Mouse (Mus musculus) G1E-ER4 (cell line): ENCODE measurements around the gene Ccdc136. TPM values are rescaled to one million over a fixed set of nuclear protein-coding genes. Genes with fewer than 3 reads are reported as not detected.

Source experiments
- GATA1 ChIP-seq: IDR thresholded peaks from one replicate; pipeline ENCODE4 v1.8.0; 2012; ENCODE audit warnings: low read length, inconsistent platforms
- polyA plus RNA-seq: library from polyadenylated mRNA; stranded (reverse); fragments of >175 nt; gene quantifications from 2 replicates; pipeline ENCODE4 v1.2.3, GENCODE M21; 2012

The Ccdc136 gene
- polyA plus RNA-seq, 1 experiment: not detected

DNA sequence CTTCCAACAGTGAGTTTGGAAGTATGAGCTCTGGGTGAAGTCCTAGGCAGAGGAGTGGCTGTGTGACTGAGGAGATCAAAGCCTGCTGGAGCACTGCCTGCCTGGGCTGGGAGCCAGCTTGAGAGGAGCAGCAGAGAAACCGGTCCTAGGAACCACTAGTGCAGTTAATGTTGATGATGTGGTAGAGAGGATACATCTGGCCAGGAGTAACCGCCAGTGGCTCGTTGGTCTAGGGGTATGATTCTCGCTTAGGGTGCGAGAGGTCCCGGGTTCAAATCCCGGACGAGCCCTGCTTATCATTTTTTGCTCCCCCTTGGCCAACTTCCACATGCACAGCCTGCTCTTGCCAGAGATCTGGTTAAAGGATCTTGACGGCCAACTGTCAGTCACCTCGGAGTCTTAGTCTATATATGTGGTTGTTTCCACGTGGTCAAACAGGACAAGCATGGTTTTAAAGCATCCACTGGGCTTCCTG, 7.5 kb upstream of the Ccdc136 start:
- no peak for TF ChIP-seq GATA1

DNA sequence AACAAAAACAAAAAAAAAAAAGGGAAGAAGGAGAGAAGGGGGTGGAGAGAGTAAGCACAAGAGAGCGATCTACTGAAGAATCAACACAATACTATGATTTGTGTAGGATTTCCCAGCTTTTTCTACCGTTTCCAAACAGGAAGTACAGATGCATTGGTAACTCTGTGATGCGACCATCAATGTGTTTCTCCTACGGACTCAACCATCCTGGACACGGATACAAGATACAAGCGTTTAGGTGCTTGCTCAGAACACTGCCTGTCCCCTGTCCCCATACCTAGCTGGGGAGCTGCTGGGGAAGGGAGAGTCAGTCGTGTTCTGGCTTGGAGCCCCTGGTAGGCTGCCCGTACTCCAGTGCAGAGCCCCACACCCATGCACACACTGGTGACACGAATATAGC, 6.7 kb upstream of the Ccdc136 start:
- TF ChIP-seq GATA1: no peak

DNA sequence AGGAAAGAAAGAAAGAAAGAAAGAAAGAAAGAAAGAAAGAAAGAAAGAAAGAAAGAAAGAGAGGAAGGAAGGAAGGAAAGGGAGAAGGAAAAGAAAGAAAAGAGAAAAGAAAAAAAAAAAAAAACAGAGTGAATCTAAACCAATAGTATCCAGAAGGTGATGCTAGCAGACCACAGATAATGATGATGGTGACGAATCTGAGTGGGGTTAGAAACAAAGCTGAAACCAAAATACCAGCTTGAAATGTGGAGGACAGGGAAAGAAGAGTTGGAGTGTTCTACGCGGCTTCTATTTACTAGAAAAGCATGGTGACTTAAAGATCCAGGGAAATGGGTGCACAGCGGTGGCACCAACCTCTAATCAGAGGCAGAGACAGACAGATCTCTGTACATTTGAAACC, 4.3 kb upstream of the Ccdc136 start:
- no peak for TF ChIP-seq GATA1

DNA sequence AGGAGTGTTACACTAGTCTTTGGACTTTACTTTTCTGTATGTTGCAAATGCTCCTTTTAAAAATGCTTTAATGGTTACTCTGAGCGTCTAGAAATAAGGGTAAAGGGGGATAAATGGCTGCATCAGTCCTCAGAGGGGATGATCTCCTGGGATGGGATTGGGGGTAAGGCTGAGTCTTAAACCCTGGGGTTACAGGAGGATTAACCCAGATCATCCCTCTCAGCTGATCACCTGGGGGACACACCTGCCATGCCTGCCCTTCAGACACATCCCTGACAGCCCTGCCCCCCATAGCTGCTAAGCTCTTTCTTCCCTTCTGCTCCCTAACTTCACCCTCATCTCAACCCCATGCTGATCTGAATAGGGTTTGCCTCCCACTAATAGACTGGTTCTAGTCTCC, 1.8 kb upstream of the Ccdc136 start:
- no peak for TF ChIP-seq GATA1

DNA sequence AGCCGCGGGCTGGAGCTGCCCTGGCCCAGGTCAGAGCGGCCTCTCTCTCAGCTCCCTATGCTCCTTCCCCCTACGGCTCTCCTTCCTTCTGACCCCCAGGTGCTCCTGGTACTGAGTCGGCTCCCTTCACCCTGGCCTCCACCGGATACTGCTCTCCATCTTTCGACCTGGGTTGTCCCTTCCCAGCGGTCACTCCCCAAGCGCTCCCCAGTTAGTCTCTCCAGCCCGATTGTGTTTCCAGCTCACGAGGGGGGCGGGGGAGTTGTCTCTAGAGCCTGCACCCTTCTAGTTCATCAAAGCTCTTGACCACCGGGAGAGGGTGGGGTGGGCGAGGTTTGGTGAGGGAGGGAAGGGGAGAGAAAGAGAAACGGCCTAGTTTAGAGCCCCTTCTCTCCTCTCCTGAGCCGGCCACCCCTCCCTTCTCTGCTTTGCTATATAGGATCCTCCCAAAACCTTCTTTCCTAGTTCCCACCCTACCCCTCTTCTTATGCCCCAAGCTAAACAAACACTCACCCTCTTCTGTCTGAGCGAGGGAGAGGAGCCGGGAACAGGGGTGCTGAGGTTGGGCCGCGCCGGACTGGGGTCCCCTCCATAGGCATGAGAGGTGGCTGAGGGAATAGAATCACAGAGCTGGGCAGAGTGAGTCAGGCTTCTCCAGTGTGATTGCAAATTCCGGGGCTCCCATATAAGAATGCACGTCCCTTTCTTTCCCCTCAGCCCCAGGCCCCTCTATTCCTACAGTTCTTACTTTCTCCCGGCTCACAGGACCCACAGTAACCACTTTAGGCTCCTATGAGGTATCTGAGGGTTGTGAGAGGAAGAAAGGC, 818 bp downstream of the Ccdc136 start:
- no peak for TF ChIP-seq GATA1

DNA sequence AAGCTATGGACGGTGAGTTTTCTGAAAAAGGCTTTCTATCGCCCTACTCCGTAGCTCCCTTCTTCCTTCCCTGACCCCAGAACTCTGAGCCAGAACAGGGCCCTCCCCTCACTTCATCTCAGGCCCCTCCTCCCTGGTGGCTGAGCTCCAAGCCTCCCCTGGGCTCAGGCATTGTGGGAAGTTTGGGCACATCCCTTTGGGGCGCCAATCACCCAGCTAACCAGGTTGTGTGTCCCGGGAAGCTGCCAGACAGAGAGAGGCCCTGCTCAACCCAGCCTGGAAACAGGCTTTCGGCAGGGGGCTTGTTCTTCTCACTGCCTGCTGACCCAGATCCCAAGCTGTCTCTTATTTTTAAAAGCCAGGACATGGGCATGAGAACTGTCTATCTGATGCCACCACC, 1.5 kb downstream of the Ccdc136 start:
- no peak for TF ChIP-seq GATA1

DNA sequence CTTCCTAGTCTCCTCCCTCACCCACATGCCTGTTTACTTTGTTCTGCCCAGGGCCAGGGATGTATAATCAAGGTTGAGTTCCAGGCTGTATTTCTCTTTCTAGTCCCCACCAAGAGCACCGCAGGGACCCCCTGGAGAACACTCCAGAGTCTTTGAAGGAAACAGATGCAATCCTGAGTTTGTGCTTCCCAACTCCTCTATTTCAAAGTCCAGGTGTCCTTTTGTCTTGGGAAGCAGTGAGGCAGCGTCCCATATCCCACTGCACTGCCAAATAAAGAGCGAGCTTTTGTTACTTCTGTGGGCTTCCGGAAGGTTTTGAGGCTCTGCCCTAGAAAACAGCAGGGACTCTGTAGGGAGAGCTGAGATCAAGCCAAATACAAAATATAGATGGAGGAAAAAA, 3.7 kb downstream of the Ccdc136 start:
- no peak for TF ChIP-seq GATA1

DNA sequence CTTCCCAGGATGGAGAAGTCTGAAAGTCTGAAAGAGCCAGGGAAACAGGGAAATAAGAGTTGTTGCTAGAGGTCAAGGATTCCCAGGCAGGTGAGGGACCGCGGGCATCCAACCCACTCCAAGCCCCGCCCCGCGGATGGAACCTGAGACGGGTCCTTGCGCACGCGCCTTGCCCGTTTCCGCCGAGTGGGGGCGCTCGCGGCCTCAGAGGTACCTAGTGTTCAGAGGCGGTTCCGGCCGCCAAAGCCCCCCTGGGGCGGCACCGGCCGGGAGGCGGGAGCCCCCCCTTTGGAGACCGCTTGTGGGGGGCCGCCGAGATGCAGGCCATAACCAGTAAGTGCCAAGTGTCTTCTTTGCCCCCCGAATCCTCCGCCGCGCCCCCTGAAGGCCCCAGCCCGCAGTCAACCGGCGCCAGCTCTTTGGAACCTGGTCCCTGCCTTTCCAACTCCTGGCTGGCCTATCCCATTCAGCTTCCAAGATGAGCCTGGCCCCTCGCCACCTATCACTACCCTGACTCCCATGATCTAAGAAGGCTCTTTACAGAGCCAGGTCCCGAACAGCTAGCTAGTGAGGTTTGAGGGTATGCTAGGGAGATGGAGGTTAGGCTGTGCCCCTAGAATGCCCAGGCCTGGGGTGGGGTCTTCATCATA, 6.7 kb downstream of the Ccdc136 start:
- TF ChIP-seq GATA1: no peak

DNA sequence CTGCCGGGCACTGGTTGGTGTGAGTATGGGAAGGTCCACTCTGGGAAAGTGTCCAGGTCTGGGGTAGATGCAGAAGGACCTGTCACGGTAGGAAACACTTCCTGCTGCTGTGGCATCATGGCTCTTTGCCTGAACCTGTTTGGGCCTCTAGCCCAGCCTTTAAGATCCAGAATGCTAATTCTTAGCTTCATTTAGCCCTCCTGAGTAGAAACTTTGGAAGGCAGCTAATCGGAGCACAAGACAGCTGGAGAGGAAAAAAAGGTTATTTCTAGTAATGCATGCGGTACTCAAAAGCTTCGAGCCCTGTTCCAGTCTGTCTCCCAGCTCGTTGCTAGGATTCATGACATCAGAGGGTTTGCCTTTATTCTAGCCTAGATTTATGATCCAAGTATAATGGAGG, 10.3 kb downstream of the Ccdc136 start:
- TF ChIP-seq GATA1: no peak

DNA sequence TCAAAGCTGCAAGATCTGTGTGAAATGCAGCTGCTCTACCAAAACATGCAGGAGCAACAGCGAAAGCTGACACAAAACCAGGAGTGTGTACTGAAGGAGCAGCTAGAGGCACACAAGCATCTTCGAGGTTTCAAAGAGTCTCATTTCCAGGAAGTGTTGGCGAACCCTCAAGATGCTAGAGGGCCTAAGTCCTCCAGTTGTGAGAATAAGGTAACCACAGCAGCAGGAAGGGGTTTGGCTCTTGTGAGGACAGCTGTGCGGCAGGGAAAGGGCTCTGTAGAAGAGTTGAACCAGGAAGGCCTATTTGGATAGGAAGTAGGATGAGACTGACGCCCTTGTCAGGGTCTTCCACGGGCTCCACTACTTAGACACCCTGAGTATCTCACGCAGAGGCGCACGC, 19.3 kb downstream of the Ccdc136 start:
- TF ChIP-seq GATA1: no peak

DNA sequence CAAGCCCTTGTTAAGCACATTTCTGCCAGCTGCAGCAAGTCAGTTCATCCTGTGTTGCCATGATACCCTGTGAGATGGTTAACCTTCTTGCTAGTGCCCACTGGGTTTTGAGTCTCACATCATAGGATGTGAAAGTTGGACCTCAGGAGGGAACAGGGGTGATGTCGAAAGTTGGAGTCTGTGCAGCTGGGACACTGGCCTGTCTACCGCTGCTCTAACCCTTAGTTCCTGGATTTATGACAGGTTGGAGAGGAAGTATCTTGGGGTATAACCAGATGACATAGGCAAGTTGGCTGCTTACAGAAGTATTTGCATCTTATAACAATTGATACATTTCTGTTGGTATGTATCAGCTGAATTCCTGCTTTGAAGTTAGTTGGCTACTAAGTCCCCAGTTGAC, 24.5 kb downstream of the Ccdc136 start:
- no peak for TF ChIP-seq GATA1

DNA sequence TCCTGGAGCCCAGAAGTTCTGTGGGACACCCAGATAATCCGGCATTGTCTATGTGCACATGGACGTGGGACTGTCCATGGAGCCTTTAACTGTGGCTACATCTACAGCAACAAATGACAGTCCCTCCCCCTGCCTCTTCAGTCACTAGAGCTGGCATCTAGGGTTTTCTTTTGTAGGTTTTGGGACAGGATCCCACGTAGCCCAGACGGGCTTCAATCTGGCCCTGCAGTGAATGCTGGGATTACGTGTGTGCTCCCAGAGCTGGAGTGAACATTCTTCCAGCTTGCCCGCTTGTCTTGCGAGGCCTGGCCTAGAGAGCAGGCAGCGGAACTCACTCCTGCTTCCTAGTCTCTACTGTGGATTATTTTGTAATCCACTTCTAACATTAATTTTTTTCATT, 29.0 kb downstream of the Ccdc136 start:
- no peak for TF ChIP-seq GATA1

DNA sequence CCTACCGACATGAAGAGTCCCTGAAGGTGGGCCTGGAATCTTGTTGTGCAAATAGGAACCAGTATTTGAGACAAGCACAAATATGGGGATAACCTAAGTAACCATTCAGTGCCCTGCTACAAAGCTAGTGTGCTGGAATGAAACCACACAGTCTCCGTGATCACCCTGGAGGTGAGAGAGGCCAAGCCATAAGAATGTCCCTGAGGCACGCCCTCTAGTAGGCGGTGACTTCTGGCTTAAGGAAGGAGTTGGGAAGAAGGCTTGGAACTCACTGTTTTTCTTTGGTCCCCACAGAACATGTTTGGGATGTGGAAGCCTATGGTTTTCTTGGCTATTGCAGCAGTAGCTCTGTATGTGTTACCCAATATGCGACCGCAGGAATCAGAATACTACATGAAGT, 30.2 kb downstream of the Ccdc136 start:
- no peak for TF ChIP-seq GATA1

DNA sequence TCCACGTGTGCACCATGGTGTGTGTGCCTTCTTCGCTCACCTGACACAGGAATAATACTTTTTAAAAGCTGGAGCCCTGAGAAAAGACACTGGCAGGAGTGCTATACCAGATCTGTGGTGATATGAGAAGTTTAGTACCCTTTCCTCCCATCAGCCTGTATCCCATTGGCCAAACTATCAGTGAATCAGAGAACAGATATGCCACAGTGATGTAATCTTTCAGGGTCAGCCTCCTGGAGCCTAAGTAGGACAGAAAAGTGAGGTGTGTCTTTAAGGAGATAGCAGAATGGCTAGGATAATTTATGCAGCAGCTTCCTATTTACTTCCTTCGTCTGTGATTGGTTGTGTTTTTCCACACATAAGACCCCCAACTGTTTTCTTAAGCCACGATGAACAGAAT, 32.1 kb downstream of the Ccdc136 start:
- TF ChIP-seq GATA1: no peak

DNA sequence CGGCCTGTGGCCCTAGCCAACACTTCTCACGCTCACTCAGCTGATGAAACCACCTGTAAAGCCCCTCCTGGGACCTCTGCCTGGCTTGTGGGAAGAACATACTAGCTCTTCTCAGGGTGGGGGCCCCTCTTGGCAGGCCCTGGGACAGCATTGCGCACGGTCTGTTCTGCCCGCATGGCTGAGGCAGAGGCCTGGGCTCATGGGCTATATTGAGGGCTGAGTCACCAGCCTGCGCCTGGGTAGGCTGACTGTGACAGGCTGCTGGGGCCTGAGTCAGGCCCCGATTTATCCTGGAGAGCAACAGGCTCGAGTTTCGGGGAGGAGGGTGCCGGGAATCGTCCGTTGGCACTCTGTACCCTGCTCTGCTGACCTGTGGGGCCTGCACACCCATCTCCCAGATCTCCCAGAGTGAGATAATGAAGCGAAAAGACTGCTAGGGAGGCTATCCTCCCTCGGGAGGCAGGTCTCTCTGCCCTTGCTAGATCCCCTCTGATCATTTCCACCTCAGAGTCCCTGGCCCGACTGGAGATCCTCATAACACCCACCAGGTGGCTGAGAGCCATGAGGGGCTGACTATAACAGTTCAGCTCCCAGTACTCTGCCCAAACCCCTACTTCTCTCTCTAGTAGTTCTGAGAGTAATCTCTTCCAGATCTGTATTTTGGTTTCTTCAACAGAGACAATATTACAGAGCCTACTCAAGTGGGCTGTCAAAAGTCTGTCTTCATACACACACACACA, 34.7 kb downstream of the Ccdc136 start:
- TF ChIP-seq GATA1: no peak

DNA sequence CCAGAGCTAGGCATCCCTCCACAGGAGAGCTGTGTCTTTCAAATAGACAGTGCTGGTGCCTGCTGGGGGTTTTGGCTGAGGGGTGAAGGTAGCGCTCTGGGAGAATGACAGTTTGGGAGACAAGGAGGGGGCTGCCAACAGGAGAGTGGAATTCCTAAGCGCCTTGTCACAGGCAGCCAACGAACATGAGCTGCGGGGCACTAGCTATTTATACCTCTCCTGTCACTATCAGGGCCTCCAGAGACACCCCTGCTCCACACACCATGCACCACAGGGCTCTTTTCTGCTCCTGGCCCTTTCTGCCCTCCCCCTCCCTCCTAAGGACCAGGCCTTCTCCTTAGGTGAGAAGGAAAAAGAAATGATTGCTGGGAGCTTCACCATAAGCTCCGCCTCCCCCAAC, 35.4 kb downstream of the Ccdc136 start:
- no peak for TF ChIP-seq GATA1
